Mouse (Mus musculus) c-Kit-positive CD71-positive TER-119-negative erythroid progenitor cells, embryonic 14.5 days (primary cell): ENCODE data around the gene Sec22c.
A peak's percentile ranks its signal among the peaks of the same experiment; 100 is the strongest.

ENCODE experiments used
- DNase-seq: peaks from one replicate; pipeline ENCODE4 v3.0.0-alpha.2; 2013; ENCODE audit warnings: low read depth

The Sec22c gene

GRCm38 (mm10) chr9:121704646-121705625, at the start of gene Sec22c:
TSS of gene Sec22c (minus strand) at chr9:121705490.
- DNase-seq, result peak; percentile 81

- no peak for DNase-seq
Observed at GRCm38 (mm10) chr9:121754624-121755023, 49.3 kb upstream of the Sec22c start.

- DNase-seq, result no peak
Observed at GRCm38 (mm10) chr9:121752774-121753173, 47.5 kb upstream of the Sec22c start.

- no peak for DNase-seq
Observed at GRCm38 (mm10) chr9:121744051-121744450, 38.8 kb upstream of the Sec22c start.

GRCm38 (mm10) chr9:121741168-121741567, 35.9 kb upstream of the Sec22c start:
- DNase-seq, result no peak

- no peak for DNase-seq
Observed at GRCm38 (mm10) chr9:121740490-121740889, 35.2 kb upstream of the Sec22c start.

GRCm38 (mm10) chr9:121719347-121720331, 14.3 kb upstream of the Sec22c start:
- DNase-seq, result no peak

GRCm38 (mm10) chr9:121718792-121719318, 13.6 kb upstream of the Sec22c start, which contains the start of gene Nktr:
TSS of gene Nktr (plus strand) at chr9:121719169.
- DNase-seq, result peak; percentile 96

- no peak for DNase-seq
Observed at GRCm38 (mm10) chr9:121718070-121718705, 12.9 kb upstream of the Sec22c start.

GRCm38 (mm10) chr9:121717048-121717447, 11.8 kb upstream of the Sec22c start:
- no peak for DNase-seq

GRCm38 (mm10) chr9:121710584-121710975, 5.3 kb upstream of the Sec22c start:
- no peak for DNase-seq

GRCm38 (mm10) chr9:121709898-121710583, 4.8 kb upstream of the Sec22c start, which contains the start of gene Ss18l2:
TSS of gene Ss18l2 (plus strand) at chr9:121710329.
- DNase-seq, result peak; percentile 100

- no peak for DNase-seq
Observed at GRCm38 (mm10) chr9:121708506-121709486, 3.5 kb upstream of the Sec22c start.

- DNase-seq, result no peak
Observed at GRCm38 (mm10) chr9:121707801-121708200, 2.5 kb upstream of the Sec22c start.

GRCm38 (mm10) chr9:121706029-121706675, 862 bp upstream of the Sec22c start:
- no peak for DNase-seq

GRCm38 (mm10) chr9:121704261-121704645, 1.0 kb downstream of the Sec22c start:
- no peak for DNase-seq

GRCm38 (mm10) chr9:121697150-121698049, 7.9 kb downstream of the Sec22c start:
- DNase-seq, result no peak

- DNase-seq, result no peak
Observed at GRCm38 (mm10) chr9:121696626-121697025, 8.7 kb downstream of the Sec22c start.
